Mouse (Mus musculus): ENCODE data around the gene Cdc37. TPM values are rescaled to one million over a fixed set of nuclear protein-coding genes. Genes with fewer than 3 reads are reported as not detected.

Gene Cdc37
- polyA plus RNA-seq, 1 experiment from 2014 or later = 190 TPM

DNA sequence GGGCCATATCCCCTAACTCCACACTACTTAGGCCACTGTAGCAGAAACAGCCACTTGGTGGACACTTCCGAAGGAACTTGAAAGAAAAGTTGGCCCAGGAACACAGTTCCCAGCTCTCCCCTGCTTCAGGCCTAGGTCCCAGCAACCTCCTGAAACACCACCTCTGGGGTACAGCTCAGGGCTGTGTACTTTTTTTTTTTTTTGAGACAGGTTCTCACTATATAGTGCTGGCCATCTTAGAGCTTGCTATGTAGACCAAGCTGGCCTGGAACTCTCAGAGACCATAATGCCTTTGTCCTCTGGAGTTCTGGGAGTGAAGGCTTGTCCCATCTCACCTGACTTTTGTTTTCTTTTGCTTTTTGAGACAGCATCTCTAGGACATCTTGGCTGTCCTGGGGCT is 19.4 kb upstream of the Cdc37 start:
- H3K36me3 ChIP-seq (ENCODE audit: control insufficient read depth, insufficient read depth, low read length) = no peaks in the 10 kb centered on the region
- H3K9me3 ChIP-seq (ENCODE audit: control insufficient read depth, low read length) = no peaks in the 10 kb centered on the region
- ATAC-seq (ENCODE audit: low read depth) = no peak
- H3K4me1 ChIP-seq (ENCODE audit: control insufficient read depth, insufficient read depth, low read length) = peaks cover 15% of the 10 kb centered on the region
- peaks cover 27% of the 10 kb centered on the region for H3K27me3 ChIP-seq (ENCODE audit: control insufficient read depth, insufficient read depth, low read length)
- H3K9ac ChIP-seq (replicated peaks; ENCODE audit: low read depth, low read length) = no peak overlapping the region
- no peak overlapping the region for H3K4me3 ChIP-seq (ENCODE audit: low read depth, low read length)
- H3K4me2 ChIP-seq (ENCODE audit: low read depth, low read length) = no peak overlapping the region
- WGBS = 52% methylated on average over 1 of the region's 1 CpGs
- H3K27ac ChIP-seq (ENCODE audit: low read depth, low read length) = no peak overlapping the region

DNA sequence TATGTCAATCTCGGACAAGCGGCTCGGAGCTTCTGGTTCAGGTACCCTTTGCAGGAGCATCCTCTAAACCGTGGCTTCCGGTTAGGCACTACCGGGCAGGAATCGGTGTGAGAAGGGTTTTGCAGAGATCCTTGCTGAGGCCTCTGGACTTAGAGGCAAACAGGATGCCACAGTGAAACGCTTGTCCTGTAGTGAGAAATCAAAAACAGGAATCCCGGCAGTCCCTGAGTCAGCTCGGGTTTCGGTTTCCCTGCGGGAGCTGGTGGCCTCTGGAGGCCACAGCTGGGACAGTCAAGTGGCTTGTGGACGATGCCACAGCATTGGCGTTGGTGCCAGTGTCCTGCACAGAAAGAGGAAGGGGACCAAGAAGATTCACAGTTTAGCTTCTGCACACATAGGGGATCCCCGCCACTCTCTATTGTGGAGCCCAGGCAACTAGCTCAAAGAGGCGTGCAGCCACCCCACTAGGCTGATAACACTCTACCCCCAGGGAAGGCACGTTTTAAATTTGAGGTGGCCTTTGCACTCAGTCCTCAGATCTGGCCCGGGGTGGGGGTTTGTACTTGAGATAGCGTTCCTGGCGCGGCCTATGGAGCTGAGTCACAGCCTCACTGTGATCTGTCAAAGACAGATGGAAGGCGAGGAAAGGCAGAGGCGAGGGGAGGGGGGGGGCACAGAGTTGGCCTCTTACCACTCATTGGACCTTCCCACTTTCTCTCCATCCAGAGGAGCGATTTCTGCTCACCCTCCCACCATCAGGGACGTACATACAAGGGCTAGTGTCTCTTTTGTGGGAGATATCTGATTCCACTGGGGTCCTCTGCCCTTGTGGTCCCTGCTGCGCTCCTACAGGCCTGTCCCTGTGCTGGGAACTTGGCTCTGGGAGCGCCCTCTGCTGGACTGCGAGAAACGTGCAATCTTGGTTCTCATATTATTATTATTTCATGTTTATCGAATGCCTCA is 18.7 kb upstream of the Cdc37 start:
- 11% methylated on average over 30 of the region's 30 CpGs for WGBS
- peak; percentile 22; the same call in 1 of the 2 replicates for ATAC-seq (ENCODE audit: low read depth)
- H3K27me3 ChIP-seq (ENCODE audit: control insufficient read depth, insufficient read depth, low read length) = peaks cover 33% of the 10 kb centered on the region

DNA sequence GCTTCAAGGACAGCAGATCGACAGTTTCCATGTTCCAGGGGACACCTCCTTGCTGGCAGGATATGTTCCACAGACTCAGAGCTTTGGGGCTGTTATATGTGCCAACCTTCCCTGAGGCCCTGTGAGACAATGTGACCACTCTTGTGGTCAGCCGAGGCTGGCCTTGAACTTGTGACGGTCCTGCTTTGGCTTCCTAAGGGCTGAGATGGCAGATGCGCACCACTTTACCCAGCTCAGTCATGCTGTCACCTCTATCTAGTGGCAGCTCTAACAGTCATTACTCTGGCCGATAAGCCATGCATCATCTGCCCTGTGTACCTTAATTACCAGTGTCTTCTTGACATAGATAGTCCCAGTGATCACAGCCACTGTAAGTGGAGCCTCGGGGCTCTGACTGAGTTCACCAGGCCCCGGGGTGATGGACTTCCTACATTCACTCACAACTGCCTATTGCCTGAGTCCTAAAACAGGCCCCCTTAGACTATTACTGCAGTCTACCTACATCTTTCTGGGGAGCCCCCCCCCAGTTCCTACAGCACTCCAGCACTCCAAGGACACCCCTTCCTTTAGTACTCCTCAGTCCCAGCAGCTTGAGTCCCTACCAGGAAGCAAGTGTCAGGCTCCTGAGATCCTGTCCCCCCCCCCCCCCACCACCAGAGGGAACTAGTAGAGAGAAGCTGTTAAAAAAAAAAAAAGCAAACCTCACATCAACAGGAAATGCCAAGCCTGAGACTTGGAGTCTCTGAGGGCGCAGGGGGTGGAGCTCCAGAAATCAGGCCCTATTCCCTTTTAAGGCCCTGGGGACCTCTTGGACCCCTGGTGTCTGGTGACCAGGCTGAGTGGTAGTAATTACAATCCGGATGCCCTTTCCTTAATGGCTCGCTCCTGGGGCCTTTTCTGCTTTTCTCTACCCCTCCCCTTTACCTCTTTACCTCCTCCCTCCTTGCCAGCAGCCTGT is 17.6 kb upstream of the Cdc37 start:
- Histone ChIP-seq H3K4me1 (ENCODE audit: control insufficient read depth, insufficient read depth, low read length) (peaks cover 15% of the 10 kb centered on the region), H3K27me3 (ENCODE audit: control insufficient read depth, insufficient read depth, low read length) (peaks cover 40% of the 10 kb centered on the region), H3K27ac (ENCODE audit: low read depth, low read length) (no peak overlapping the region), H3K9ac (replicated peaks; ENCODE audit: low read depth, low read length) (no peak overlapping the region; the same call in 1 of the 2 replicates), H3K36me3 (ENCODE audit: control insufficient read depth, insufficient read depth, low read length) (no peaks in the 10 kb centered on the region), H3K9me3 (ENCODE audit: control insufficient read depth, low read length) (no peaks in the 10 kb centered on the region), H3K4me2 (ENCODE audit: low read depth, low read length) (0 out of 2 replicates have a peak overlapping the region, but pooled peaks have one; percentile 0), H3K4me3 (ENCODE audit: low read depth, low read length) (no peak overlapping the region)
- ATAC-seq (ENCODE audit: low read depth) = no peak
- WGBS = 51% methylated on average over 10 of the region's 10 CpGs

More for the DNA sequence above, 18.7 kb upstream of the Cdc37 start:
- Histone ChIP-seq H3K9me3 (ENCODE audit: control insufficient read depth, low read length) (no peaks in the 10 kb centered on the region), H3K4me2 (ENCODE audit: low read depth, low read length) (0 out of 2 replicates have a peak overlapping the region, but pooled peaks have one; percentile 0), H3K4me1 (ENCODE audit: control insufficient read depth, insufficient read depth, low read length) (peaks cover 15% of the 10 kb centered on the region), H3K36me3 (ENCODE audit: control insufficient read depth, insufficient read depth, low read length) (no peaks in the 10 kb centered on the region), H3K9ac (replicated peaks; ENCODE audit: low read depth, low read length) (no peak overlapping the region; the same call in 1 of the 2 replicates), H3K27ac (ENCODE audit: low read depth, low read length) (no peak overlapping the region), H3K4me3 (ENCODE audit: low read depth, low read length) (no peak overlapping the region)

DNA sequence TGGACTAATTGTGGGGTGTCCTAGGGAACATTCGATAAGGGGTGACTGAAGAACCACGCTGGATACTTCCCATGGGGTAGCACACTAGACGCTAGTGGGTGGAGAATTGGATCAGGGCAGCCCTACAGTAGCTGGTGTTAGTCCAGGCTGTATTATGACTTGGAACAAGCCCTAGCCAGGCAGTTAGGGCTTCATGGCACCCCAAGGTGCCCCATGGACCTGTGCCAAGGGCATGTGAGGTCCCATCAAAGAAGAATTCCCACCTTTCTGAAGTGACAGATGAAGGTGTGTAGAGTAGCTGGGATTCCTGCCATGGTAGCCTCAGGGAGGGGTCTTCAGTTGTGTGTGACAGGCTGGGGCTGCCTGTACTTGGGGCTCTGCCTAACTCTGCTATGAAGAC is 16.7 kb upstream of the Cdc37 start:
- no peaks in the 10 kb centered on the region for H3K36me3 ChIP-seq (ENCODE audit: control insufficient read depth, insufficient read depth, low read length)
- peak overlapping the region; percentile 60 for H3K4me2 ChIP-seq (ENCODE audit: low read depth, low read length)
- 25% methylated on average over 3 of the region's 3 CpGs for WGBS
- peaks cover 15% of the 10 kb centered on the region for H3K4me1 ChIP-seq (ENCODE audit: control insufficient read depth, insufficient read depth, low read length)
- no peak for ATAC-seq (ENCODE audit: low read depth)
- peak overlapping the region; percentile 36; the same call in 1 of the 2 replicates for H3K4me3 ChIP-seq (ENCODE audit: low read depth, low read length)
- H3K27me3 ChIP-seq (ENCODE audit: control insufficient read depth, insufficient read depth, low read length) = peaks cover 41% of the 10 kb centered on the region
- no peak overlapping the region for H3K9ac ChIP-seq (replicated peaks; ENCODE audit: low read depth, low read length)
- H3K9me3 ChIP-seq (ENCODE audit: control insufficient read depth, low read length) = no peaks in the 10 kb centered on the region
- no peak overlapping the region for H3K27ac ChIP-seq (ENCODE audit: low read depth, low read length)

DNA sequence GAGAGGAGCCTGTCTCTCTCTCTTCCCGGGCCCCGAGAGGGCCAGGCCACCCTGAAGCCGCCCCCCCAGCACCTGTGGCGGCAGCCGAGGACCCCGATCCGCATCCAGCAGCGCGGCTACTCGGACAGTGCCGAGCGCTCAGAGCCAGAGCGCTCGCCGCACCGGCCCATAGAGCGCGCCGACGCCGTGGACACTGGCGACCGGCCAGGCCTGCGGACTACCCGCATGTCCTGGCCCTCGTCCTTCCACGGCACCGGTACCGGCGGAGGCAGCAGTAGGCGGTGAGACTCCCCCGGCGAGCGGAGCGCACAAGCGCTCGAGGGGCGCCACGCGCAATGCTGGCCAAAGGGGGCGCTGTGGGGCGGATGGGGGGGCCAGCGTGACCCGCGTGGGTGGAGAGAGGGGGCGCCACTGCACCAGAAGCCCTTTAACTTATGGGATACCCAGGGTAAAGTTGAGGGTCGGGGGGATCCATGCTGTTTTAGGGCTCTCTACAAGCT is 16.2 kb upstream of the Cdc37 start:
- H3K4me2 ChIP-seq (ENCODE audit: low read depth, low read length) = peak overlapping the region; percentile 60
- under 1% methylated on average over 46 of the region's 47 CpGs for WGBS
- ATAC-seq (ENCODE audit: low read depth) = no peak
- peaks cover 41% of the 10 kb centered on the region for H3K27me3 ChIP-seq (ENCODE audit: control insufficient read depth, insufficient read depth, low read length)
- H3K36me3 ChIP-seq (ENCODE audit: control insufficient read depth, insufficient read depth, low read length) = no peaks in the 10 kb centered on the region
- no peaks in the 10 kb centered on the region for H3K9me3 ChIP-seq (ENCODE audit: control insufficient read depth, low read length)
- peak overlapping the region; percentile 39; the same call in 1 of the 2 replicates for H3K9ac ChIP-seq (replicated peaks; ENCODE audit: low read depth, low read length)
- peaks cover 15% of the 10 kb centered on the region for H3K4me1 ChIP-seq (ENCODE audit: control insufficient read depth, insufficient read depth, low read length)
- peak overlapping the region; percentile 36 for H3K4me3 ChIP-seq (ENCODE audit: low read depth, low read length)
- no peak overlapping the region for H3K27ac ChIP-seq (ENCODE audit: low read depth, low read length)

DNA sequence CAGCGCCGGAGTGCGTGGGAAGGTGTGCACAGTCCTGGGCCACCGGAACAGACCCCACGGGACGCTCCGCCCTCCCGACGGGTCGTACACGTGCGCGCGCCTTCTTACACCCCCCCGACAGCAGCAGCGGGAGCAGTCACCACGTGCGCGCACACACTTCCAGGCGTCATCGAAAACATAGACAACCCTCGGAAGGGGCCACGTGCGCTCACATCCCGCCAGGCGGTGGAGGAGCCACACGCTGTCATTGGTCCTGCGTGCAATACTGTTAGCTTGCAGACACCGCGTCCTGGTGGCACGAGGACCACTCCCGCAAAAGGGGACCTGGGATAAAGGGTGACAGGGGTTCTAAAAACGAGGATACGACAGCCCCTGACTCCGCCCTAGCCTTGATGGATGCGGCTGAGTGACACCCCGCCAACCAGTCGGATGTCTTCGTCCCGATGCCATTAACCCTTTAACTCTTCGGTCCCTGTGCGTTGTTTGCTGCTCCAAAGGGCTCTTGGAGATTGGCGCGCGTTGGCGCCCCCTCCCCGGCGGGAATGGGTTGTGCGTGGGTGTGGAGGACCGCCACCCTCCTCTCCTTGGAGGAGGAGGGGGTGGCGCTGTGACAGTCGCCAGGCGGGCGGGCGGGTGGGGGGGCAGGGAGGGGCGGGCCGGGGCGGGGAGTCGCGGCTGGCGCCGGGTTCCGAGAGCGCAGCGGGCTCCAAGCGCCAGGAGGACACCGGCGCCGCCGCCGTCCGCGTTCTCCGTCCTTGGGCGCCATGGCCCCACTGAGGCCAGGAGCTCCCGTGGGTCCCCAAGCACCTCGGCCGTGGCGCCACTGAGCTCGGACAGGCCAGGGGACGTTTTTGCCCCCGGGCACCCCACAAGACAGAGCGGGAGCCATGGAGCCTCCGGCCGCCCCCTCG is 15.5 kb upstream of the Cdc37 start, which contains the start of gene Pde4a:
Pde4a (plus strand) TSS at position 674 of the 911 bp plus-strand sequence.
- under 1% methylated on average over 52 of the region's 86 CpGs for WGBS
- no peaks in the 10 kb centered on the region for H3K36me3 ChIP-seq (ENCODE audit: control insufficient read depth, insufficient read depth, low read length)
- peak; percentile 23; the same call in 1 of the 2 replicates for ATAC-seq (ENCODE audit: low read depth)
- H3K27ac ChIP-seq (ENCODE audit: low read depth, low read length) = no peak within 1 kb of the TSS
- H3K9ac ChIP-seq (replicated peaks; ENCODE audit: low read depth, low read length) = peak within 1 kb of the TSS; percentile 39; the same call in 1 of the 2 replicates
- peak within 1 kb of the TSS; percentile 60 for H3K4me2 ChIP-seq (ENCODE audit: low read depth, low read length)
- H3K27me3 ChIP-seq (ENCODE audit: control insufficient read depth, insufficient read depth, low read length) = peaks cover 41% of the 10 kb centered on the region
- H3K9me3 ChIP-seq (ENCODE audit: control insufficient read depth, low read length) = no peaks in the 10 kb centered on the region
- peak within 1 kb of the TSS; percentile 36 for H3K4me3 ChIP-seq (ENCODE audit: low read depth, low read length)
- peaks cover 15% of the 10 kb centered on the region for H3K4me1 ChIP-seq (ENCODE audit: control insufficient read depth, insufficient read depth, low read length)

DNA sequence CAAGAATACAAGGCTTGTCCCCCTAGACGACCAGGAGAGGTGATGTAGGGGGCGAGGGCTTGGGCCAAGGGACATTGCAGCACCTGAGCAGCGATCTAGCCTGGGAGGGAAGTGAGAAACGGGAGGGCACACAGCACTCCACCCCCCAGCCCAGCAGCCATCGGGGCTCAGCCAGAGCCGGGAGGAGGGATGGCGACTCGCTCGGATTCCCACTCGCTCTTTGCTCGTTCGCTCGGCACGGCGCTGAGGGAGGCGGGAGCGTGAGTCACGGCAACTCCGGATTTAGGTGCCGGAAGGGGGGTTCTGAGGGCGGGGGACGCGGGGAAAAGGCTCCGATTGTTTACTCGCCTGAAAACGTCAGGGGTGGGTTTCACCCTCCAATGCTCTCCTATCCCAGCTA is 14.3 kb upstream of the Cdc37 start:
- under 1% methylated on average over 25 of the region's 26 CpGs for WGBS
- Histone ChIP-seq H3K9ac (replicated peaks; ENCODE audit: low read depth, low read length) (0 out of 2 replicates have a peak overlapping the region, but pooled peaks have one; percentile 21), H3K4me3 (ENCODE audit: low read depth, low read length) (no peak overlapping the region), H3K4me2 (ENCODE audit: low read depth, low read length) (peak overlapping the region; percentile 32; the same call in 1 of the 2 replicates), H3K36me3 (ENCODE audit: control insufficient read depth, insufficient read depth, low read length) (no peaks in the 10 kb centered on the region), H3K9me3 (ENCODE audit: control insufficient read depth, low read length) (no peaks in the 10 kb centered on the region), H3K4me1 (ENCODE audit: control insufficient read depth, insufficient read depth, low read length) (peaks cover 15% of the 10 kb centered on the region), H3K27me3 (ENCODE audit: control insufficient read depth, insufficient read depth, low read length) (peaks cover 41% of the 10 kb centered on the region), H3K27ac (ENCODE audit: low read depth, low read length) (no peak overlapping the region)
- no peak for ATAC-seq (ENCODE audit: low read depth)

All from neural tube, embryonic 14.5 days (tissue).